ENCODE assay signal across 10 mouse cellular contexts in genomic region chr12:100421538-100421937, GRCm38 (mm10).
DNase-seq lines count a peak whose midpoint lies in the region; TF ChIP-seq lines count a peak whose summit lies in the region.
"Had no signal": no experiment of that assay in that cellular context is flagged by ENCODE, and none has a peak within 500 bp of the region (broad histone marks: within the 10 kb centered on the region; RNA-seq: fewer than 3 reads in every experiment).

No protein-coding gene starts in this region.

- intact Hi-C loops in left cerebral cortex, postnatal 14 days (cut with DNase I), result loop anchor here (5.0 kb wide), 1 partner anchor 219 kb away; no protein-coding TSS in a partner anchor

- no peaks in the 10 kb centered on the region for H3K79me2 ChIP-seq in myocyte (ENCODE audit: control insufficient read depth, insufficient read depth)

- no peak overlapping the region for H3K9ac ChIP-seq in ES-E14 (ENCODE audit: insufficient read depth, low read depth, low read length, poor library complexity, severe bottlenecking)
- H3K9ac ChIP-seq: embryonic facial prominence, embryonic 13.5 days; liver, embryonic 13.5 days had no signal

- H3K9me3 ChIP-seq in ES-E14 (ENCODE audit: control insufficient read depth, insufficient read depth, low read depth, low read length), result no peaks in the 10 kb centered on the region
- H3K9me3 ChIP-seq: embryonic facial prominence, embryonic 13.5 days; liver, embryonic 13.5 days had no signal

- peak; percentile 72 for DNase-seq in layer of hippocampus, adult 11-12 months (ENCODE audit: low spot score)
- DNase-seq in layer of hippocampus, adult 8-10 months (ENCODE audit: low spot score in 2 of 2), result no peak
- DNase-seq in ES-E14 (ENCODE audit: low read depth, low spot score), result peak; percentile 21
- DNase-seq in cerebellum, adult 8-10 months, result peak; percentile 74
- peak; percentile 49 to 56 for DNase-seq in gastrocnemius, adult 8-10 months (ENCODE audit: low spot score in 2 of 2)
- peak; percentile 77 for DNase-seq in left cerebral cortex, postnatal 14 days (ENCODE audit: low spot score in 2 of 2)
- DNase-seq in testis, postnatal 14 days (ENCODE audit: low spot score), result no peak
- DNase-seq: liver, embryonic 13.5 days had no signal

- H3K4me3 ChIP-seq in ES-E14 (ENCODE audit: insufficient read depth in 1 of 2, low read depth in 1 of 2, low read length in 2 of 2, poor library complexity in 1 of 2, severe bottlenecking in 1 of 2), result no peak overlapping the region
- no peak overlapping the region for H3K4me3 ChIP-seq in myocyte
- H3K4me3 ChIP-seq: embryonic facial prominence, embryonic 13.5 days; liver, embryonic 13.5 days had no signal

- H3K36me3 ChIP-seq in ES-E14 (ENCODE audit: control insufficient read depth, insufficient read depth, low read length, poor library complexity, severe bottlenecking) (no peaks in the 10 kb centered on the region), myocyte (ENCODE audit: control insufficient read depth, insufficient read depth) (no peaks in the 10 kb centered on the region)
- H3K36me3 ChIP-seq: embryonic facial prominence, embryonic 13.5 days; liver, embryonic 13.5 days had no signal

- in situ Hi-C loops in ES-E14 (cut with MboI; ENCODE audit: low sequenced_read_pairs in 2 of 2, unreplicated experiment in 2 of 2), result no loop called here

- H3ac ChIP-seq in myocyte (ENCODE audit: control insufficient read depth, insufficient read length), result no peak overlapping the region

- no peaks in the 10 kb centered on the region for H3K27me3 ChIP-seq in myocyte (ENCODE audit: control insufficient read depth, insufficient read depth, insufficient read length)
- H3K27me3 ChIP-seq: embryonic facial prominence, embryonic 13.5 days; liver, embryonic 13.5 days had no signal

- H3K27ac ChIP-seq in ES-E14 (ENCODE audit: insufficient read depth, low read depth, low read length, poor library complexity, severe bottlenecking), result no peak overlapping the region
- H3K27ac ChIP-seq: embryonic facial prominence, embryonic 13.5 days; liver, embryonic 13.5 days had no signal

- TF ChIP-seq POLR2A in myocyte (IDR thresholded peaks at IDR 0.05; ENCODE audit: insufficient read length, low read depth), result no peak

- H3K4me2 ChIP-seq in myocyte (ENCODE audit: low read depth), result peak overlapping the region; percentile 62
- H3K4me2 ChIP-seq: embryonic facial prominence, embryonic 13.5 days; liver, embryonic 13.5 days had no signal

- no peaks in the 10 kb centered on the region for H3K4me1 ChIP-seq in ES-E14 (ENCODE audit: control insufficient read depth in 2 of 2, insufficient read depth in 2 of 2, low read length in 2 of 2, poor library complexity in 1 of 2)
- H3K4me1 ChIP-seq: liver, embryonic 13.5 days had no signal

TF ChIP-seq in ES-E14, 5 proteins besides CTCF, POLR2A, EP300 and RAD21:
- TF ChIP-seq HCFC1 (IDR thresholded peaks at IDR 0.05; ENCODE audit: borderline replicate concordance, insufficient read depth, low read length) (no peak), ZNF384 (IDR thresholded peaks at IDR 0.05; ENCODE audit: low read depth, low read length) (no peak), CHD2 (IDR thresholded peaks at IDR 0.05; ENCODE audit: low read depth, low read length) (no peak), ZC3H11A (IDR thresholded peaks at IDR 0.05; ENCODE audit: borderline replicate concordance, low read depth, low read length) (no peak), MAFK (IDR thresholded peaks at IDR 0.05; ENCODE audit: insufficient read depth, low read depth, low read length) (no peak)

TF ChIP-seq in myocyte, 11 proteins besides CTCF, POLR2A, EP300 and RAD21:
- no peak for TF ChIP-seq CEBPB (IDR thresholded peaks at IDR 0.05; ENCODE audit: insufficient read depth, poor library complexity, severe bottlenecking)
- TF ChIP-seq USF1 (IDR thresholded peaks at IDR 0.05; ENCODE audit: low read depth), result no peak
- TF ChIP-seq REST (IDR thresholded peaks at IDR 0.05; ENCODE audit: insufficient read depth, insufficient read length), result no peak
- no peak for TF ChIP-seq E2F4 (IDR thresholded peaks at IDR 0.05; ENCODE audit: insufficient read depth)
- no peak for TF ChIP-seq TCF3 (IDR thresholded peaks at IDR 0.05; ENCODE audit: insufficient read length, low read depth)
- TF ChIP-seq POLR2AphosphoS2 (IDR thresholded peaks at IDR 0.05; ENCODE audit: insufficient read length, low read depth), result no peak
- TF ChIP-seq MYOD1 (IDR thresholded peaks at IDR 0.05; ENCODE audit: control insufficient read depth in 1 of 3, insufficient read length in 2 of 3, low read depth in 2 of 3), result no peak
- TF ChIP-seq MYOG (IDR thresholded peaks at IDR 0.05; ENCODE audit: control insufficient read depth in 1 of 3, insufficient read depth in 1 of 3, insufficient read length in 2 of 3, low read depth in 2 of 3), result no peak
- TF ChIP-seq TCF12 (IDR thresholded peaks at IDR 0.05; ENCODE audit: insufficient read depth, poor library complexity, severe bottlenecking), result no peak
- TF ChIP-seq SRF (IDR thresholded peaks at IDR 0.05; ENCODE audit: control insufficient read depth, insufficient read length, low read depth), result no peak
- no peak for TF ChIP-seq MAX (IDR thresholded peaks at IDR 0.05; ENCODE audit: low read depth)

Comparison
In these comparisons a context has a peak if more than half of its experiments do, and no peak if none do; other contexts are left out.
1. DNase-seq: peak in layer of hippocampus, adult 11-12 months (single experiment), ES-E14 (single experiment), cerebellum, adult 8-10 months (single experiment), gastrocnemius, adult 8-10 months (2 of 2) and left cerebral cortex, postnatal 14 days (2 of 2); none in layer of hippocampus, adult 8-10 months (0 of 2) and testis, postnatal 14 days (single experiment).